Mouse (Mus musculus) neural tube, embryonic 11.5 days (tissue): Measurements from ENCODE around the gene Ccdc142. TPM values are rescaled to one million over a fixed set of nuclear protein-coding genes. Genes with fewer than 3 reads are reported as not detected.

Experiments
- ATAC-seq: fragments of 200-750 bp; cut with Nextera tagmentation; 2 replicates; pipeline ENCODE4 v1.8.0; 2017; ENCODE audit warnings: moderate number of reproducible peaks, mild to moderate bottlenecking, moderate TSS enrichment, moderate library complexity; ENCODE audit not compliant: insufficient read depth, low FRiP score, low TSS enrichment
- DNase-seq: peaks from one replicate; pipeline ENCODE4 v3.0.0-alpha.2; 2015; ENCODE audit warnings: low spot score
- H3K27ac ChIP-seq: fragments of 300-500 bp; sonication (generic); 2 replicates; pipeline ENCODE4 v1.5.1; 2014; ENCODE audit warnings: low read depth, mild to moderate bottlenecking, low read length
- H3K27me3 ChIP-seq: fragments of 300-500 bp; sonication (generic); 2 replicates; pipeline ENCODE4 v1.6.1; 2014; ENCODE audit warnings: mild to moderate bottlenecking, low read length, mixed read lengths; ENCODE audit not compliant: control insufficient read depth, insufficient read depth
- H3K36me3 ChIP-seq: fragments of 300-500 bp; sonication (generic); 2 replicates; pipeline ENCODE4 v1.6.1; 2014; ENCODE audit warnings: mild to moderate bottlenecking, low read length, moderate library complexity, mixed read lengths; ENCODE audit not compliant: control insufficient read depth, insufficient read depth
- H3K4me1 ChIP-seq: fragments of 300-500 bp; sonication (generic); 2 replicates; pipeline ENCODE4 v1.6.1; 2014; ENCODE audit warnings: low read length, mixed read lengths; ENCODE audit not compliant: control insufficient read depth, insufficient read depth
- H3K4me2 ChIP-seq: fragments of 300-500 bp; sonication (generic); 2 replicates; pipeline ENCODE4 v1.6.1; 2014; ENCODE audit warnings: low read depth, mild to moderate bottlenecking, moderate library complexity
- H3K4me3 ChIP-seq: fragments of 300-500 bp; sonication (generic); 2 replicates; pipeline ENCODE4 v1.5.1; 2014; ENCODE audit warnings: low read depth, low read length
- H3K9ac ChIP-seq: fragments of 300-500 bp; sonication (generic); 2 replicates; pipeline ENCODE4 v1.6.1; 2014; ENCODE audit warnings: mild to moderate bottlenecking, low read length
- H3K9me3 ChIP-seq: fragments of 300-500 bp; sonication (generic); 2 replicates; pipeline ENCODE4 v1.6.1; 2016; ENCODE audit warnings: low read length; ENCODE audit not compliant: control insufficient read depth
- WGBS: fragments of 180-500 bp; shearing (Covaris S2); extraction: QIAGEN DNeasy Blood & Tissue Kit; methylation state at CpG from one replicate; pipeline ENCODE4 v1.1.7; 2014; 5-methylcytosine and 5-hydroxymethylcytosine counted together
- polyA plus RNA-seq: library from polyadenylated mRNA; unstranded; fragments of >200 nt; fragmentation: Nextera tagmentation; extraction: Ambion mirVana; gene quantifications from 2 replicates; pipeline ENCODE4 v1.2.1, GENCODE M21; 2014

Ccdc142 gene
- polyA plus RNA-seq, 1 experiment from 2014 or later = 3.3 TPM

DNA sequence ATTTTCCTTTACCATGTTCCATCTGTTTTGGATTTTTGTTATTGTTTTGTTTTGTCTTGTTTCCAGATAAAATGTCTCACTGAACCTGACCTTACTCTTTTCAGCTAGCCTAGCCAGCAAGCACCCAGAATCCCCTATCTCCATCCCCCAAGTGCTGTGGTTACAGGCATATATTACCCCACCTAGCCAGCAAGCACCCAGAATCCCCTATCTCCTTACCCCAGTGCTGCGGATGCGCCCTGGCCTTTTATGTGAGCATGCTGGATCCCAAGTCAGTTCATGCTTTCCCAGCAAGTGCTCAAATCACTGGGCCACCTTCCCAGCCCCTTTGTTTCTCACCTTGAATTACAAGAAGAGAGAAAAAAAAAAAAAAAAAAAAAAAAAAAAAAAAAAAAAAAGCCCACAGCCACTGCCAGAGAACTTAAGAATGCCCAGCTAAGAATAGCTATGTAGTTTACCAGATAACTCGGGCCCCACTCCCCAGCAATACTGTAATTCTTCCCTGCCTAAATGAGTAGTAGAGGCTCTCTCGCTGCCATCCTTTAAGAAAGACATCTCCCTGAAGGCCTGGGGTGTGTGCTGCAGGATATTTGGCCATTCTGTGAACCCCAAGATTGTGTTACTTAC, 10.2 kb downstream of the Ccdc142 start:
- Histone ChIP-seq H3K36me3 (peaks cover 2% of the 10 kb centered on the region; the same call in 1 of the 2 replicates), H3K9ac (no peak overlapping the region), H3K4me2 (no peak overlapping the region), H3K27ac (no peak overlapping the region), H3K9me3 (no peaks in the 10 kb centered on the region), H3K4me3 (no peak overlapping the region), H3K27me3 (no peaks in the 10 kb centered on the region), H3K4me1 (peaks cover 19% of the 10 kb centered on the region)
- DNase-seq = no peak
- WGBS = 91% methylated on average over 4 of the region's 4 CpGs
- no peak for ATAC-seq

DNA sequence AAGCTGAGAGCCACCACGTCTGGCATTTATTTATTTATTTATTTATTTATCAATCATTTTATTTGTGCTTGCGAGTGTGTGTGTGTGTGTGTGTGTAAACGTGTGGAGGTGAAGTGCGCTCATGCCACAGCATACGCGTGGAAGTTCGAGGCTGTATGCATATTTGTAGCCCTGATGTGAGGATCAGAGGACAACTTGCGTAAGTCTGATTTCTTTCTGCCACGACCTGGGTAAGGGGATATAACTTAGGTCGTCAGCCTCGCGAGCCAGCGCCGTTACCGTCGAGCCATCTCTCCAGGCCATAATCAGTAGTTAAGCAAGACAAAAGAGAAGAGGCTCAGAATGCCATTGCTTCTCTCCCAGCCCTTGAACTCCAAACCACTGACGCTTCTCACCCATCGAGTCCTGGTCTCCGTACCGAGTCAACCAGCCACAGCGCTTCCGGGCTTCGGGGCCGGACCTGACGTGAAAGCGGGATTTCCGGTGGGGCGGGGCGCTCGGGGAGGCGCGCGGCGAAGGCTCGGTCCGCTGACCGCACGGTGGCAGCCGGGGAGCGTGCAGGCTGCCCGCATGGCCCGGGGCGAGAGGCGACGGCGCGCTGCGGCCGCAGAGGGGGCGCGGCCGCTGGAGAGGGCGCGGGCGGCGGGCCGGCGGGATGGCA, 13.7 kb downstream of the Ccdc142 start, which contains the start of gene Mogs:
Gene Mogs, plus strand, starts transcription at position 486 of the 661 bp plus-strand sequence.
- Histone ChIP-seq H3K27me3 (no peaks in the 10 kb centered on the region), H3K9ac (peak within 1 kb of the TSS; percentile 91), H3K27ac (peak within 1 kb of the TSS; percentile 83), H3K4me1 (peaks cover 24% of the 10 kb centered on the region), H3K4me3 (peak within 1 kb of the TSS; percentile 81), H3K9me3 (no peaks in the 10 kb centered on the region), H3K36me3 (peaks cover 9% of the 10 kb centered on the region), H3K4me2 (peak within 1 kb of the TSS; percentile 97)
- WGBS = 2% methylated on average over 48 of the region's 58 CpGs
- peak; percentile 93 for DNase-seq
- ATAC-seq = peak; percentile 80

DNA sequence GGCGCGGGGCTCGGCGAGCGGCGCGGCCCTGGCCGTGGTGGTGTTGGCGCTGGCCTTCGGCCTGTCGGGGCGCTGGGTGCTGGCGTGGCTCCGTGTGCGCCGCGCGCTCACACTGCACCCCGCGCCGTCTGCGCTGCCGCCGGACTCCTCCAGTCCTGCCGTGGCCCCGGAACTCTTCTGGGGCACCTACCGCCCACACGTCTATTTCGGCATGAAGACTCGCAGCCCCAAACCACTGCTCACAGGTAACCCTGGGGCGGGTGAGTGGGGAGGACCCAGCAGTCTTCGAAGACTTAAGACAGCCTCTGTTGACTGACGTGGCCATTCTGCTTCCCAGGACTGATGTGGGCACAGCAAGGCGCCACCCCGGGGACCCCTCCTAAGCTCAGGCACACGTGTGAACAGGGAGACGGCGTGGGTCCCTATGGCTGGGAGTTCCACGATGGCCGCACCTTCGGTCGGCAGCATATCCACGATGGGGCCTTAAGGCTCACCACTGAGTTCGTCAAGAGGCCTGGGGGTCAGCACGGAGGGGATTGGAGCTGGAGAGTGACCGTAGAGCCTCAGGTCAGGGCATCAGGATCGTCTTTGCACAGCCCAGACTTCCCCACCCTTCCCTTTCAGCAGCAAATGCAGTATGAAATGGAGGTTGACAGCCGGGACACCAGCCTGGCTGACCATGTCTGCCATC, 14.4 kb downstream of the Ccdc142 start:
- H3K27me3 ChIP-seq = no peaks in the 10 kb centered on the region
- peak overlapping the region; percentile 83 for H3K27ac ChIP-seq
- peaks cover 9% of the 10 kb centered on the region for H3K36me3 ChIP-seq
- H3K4me1 ChIP-seq = peaks cover 24% of the 10 kb centered on the region
- H3K4me2 ChIP-seq = peak overlapping the region; percentile 97
- WGBS = 2% methylated on average over 43 of the region's 48 CpGs
- DNase-seq (no peak), ATAC-seq (peak; percentile 2; the same call in 1 of the 2 replicates)
- H3K9ac ChIP-seq = peak overlapping the region; percentile 91
- peak overlapping the region; percentile 81 for H3K4me3 ChIP-seq
- no peaks in the 10 kb centered on the region for H3K9me3 ChIP-seq

DNA sequence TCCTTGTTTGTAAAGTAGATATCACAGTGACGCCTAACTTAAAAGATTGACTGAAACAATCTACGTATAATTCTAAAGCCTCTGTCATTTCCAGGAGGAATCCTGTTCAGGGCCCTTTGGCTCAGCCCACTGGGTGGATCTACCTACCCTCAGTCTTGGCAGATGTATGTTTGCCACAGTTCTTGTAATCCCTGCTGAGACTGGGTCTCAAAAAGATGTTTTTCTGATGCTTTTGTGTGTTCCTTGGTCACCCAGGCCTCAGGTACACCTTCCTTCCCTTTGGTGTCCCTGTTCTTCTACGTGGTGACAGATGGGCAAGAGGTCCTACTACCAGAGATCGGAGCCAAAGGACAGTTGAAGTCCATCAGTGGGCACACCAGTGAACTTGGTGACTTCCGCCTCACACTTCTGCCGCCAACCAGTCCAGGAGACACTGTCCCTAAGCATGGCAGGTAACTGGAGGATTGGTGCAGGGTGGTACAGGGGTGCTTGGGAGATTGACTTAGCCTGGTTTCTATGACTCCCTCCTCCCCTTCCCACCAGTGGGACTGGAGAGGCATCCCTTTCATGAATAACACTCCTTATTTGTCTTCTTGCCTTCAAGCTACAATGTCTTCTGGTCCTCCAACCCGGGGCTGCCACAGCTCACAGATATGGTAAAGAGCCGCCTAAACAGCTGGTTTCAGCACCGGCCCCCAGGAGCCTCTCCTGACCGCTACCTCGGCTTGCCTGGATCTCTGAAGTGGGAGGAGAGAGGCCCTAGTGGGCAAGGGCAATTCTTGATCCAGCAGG, 15.2 kb downstream of the Ccdc142 start:
- H3K9me3 ChIP-seq = no peaks in the 10 kb centered on the region
- peak overlapping the region; percentile 81 for H3K4me3 ChIP-seq
- H3K36me3 ChIP-seq = peaks cover 9% of the 10 kb centered on the region
- WGBS = 84% methylated on average over 11 of the region's 11 CpGs
- peak overlapping the region; percentile 97 for H3K4me2 ChIP-seq
- H3K9ac ChIP-seq = peak overlapping the region; percentile 91
- ATAC-seq (no peak), DNase-seq (no peak)
- H3K27ac ChIP-seq = 0 out of 2 replicates have a peak overlapping the region, but pooled peaks have one; percentile 20
- no peaks in the 10 kb centered on the region for H3K27me3 ChIP-seq
- H3K4me1 ChIP-seq = peaks cover 24% of the 10 kb centered on the region

DNA sequence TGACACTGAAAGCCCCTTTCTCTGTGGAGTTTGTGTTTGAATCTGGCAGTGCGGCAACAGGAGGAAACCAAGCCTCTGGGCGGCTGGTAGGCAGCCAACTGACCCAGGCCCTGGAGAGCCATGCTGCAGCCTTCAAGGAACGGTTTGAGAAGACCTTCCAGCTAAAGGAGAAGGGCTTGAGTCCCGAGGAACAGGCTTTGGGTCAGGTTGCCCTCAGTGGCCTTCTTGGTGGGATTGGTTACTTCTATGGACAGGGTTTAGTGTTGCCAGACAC, 15.7 kb downstream of the Ccdc142 start:
- Histone ChIP-seq H3K36me3 (peaks cover 9% of the 10 kb centered on the region), H3K4me2 (no peak overlapping the region), H3K4me1 (peaks cover 24% of the 10 kb centered on the region), H3K27me3 (no peaks in the 10 kb centered on the region), H3K9ac (no peak overlapping the region; the same call in 1 of the 2 replicates), H3K4me3 (peak overlapping the region; percentile 8; the same call in 1 of the 2 replicates), H3K27ac (0 out of 2 replicates have a peak overlapping the region, but pooled peaks have one; percentile 20), H3K9me3 (no peaks in the 10 kb centered on the region)
- DNase-seq (no peak), ATAC-seq (no peak)
- WGBS = 94% methylated on average over 4 of the region's 4 CpGs

DNA sequence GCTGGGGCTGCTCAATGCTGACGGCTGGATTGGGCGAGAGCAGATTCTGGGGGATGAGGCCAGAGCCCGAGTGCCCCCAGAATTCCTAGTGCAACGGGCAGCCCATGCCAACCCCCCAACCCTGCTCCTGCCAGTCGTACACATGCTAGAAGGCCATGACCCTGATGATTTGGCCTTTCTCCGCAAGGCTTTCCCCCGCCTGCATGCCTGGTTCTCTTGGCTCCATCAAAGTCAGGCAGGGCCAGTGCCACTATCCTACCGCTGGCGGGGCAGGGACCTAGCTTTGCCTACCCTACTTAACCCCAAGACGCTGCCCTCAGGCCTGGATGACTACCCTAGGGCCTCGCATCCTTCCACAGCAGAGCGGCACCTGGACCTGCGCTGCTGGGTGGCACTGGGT, 16.2 kb downstream of the Ccdc142 start:
- Histone ChIP-seq H3K36me3 (peaks cover 9% of the 10 kb centered on the region), H3K27me3 (no peaks in the 10 kb centered on the region), H3K4me1 (peaks cover 25% of the 10 kb centered on the region), H3K9me3 (no peaks in the 10 kb centered on the region), H3K4me3 (no peak overlapping the region), H3K4me2 (no peak overlapping the region), H3K27ac (no peak overlapping the region), H3K9ac (no peak overlapping the region; the same call in 1 of the 2 replicates)
- 94% methylated on average over 13 of the region's 13 CpGs for WGBS
- ATAC-seq (no peak), DNase-seq (no peak)

DNA sequence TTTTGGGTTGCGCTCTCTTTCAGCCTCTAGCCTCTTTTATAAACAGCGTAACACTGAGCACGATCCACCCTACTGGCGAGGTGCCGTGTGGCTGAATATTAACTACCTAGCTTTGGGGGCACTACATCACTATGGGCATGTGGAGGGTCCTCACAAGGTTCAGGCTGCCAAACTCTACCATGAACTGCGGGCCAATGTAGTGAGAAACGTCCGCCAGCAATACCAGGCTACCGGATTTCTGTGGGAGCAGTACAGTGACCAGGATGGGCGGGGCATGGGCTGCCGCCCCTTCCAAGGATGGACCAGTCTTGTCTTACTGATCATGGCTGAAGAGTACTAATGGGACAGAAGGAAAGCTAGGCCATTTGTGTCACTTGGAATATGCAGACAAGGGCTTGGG, 17.0 kb downstream of the Ccdc142 start:
- Histone ChIP-seq H3K27me3 (no peaks in the 10 kb centered on the region), H3K4me3 (no peak overlapping the region), H3K36me3 (peaks cover 9% of the 10 kb centered on the region), H3K27ac (no peak overlapping the region), H3K4me2 (no peak overlapping the region), H3K4me1 (peaks cover 30% of the 10 kb centered on the region), H3K9ac (no peak overlapping the region), H3K9me3 (no peaks in the 10 kb centered on the region)
- ATAC-seq = no peak
- 88% methylated on average over 11 of the region's 11 CpGs for WGBS
- DNase-seq = no peak
